Mouse (Mus musculus): ENCODE results near the gene Fap. TPM values are rescaled to one million over a fixed set of nuclear protein-coding genes. Genes with fewer than 3 reads are reported as not detected.

Fap gene
- total RNA-seq, 2 experiments from 2014 or later, result 4.8 to 16.3 TPM

GRCm38 (mm10) chr2:62548104-62548503 lies 25.8 kb downstream of the Fap start:
- no peak for ATAC-seq (replicated peaks; ENCODE audit: low FRiP score, poor library complexity, severe bottlenecking)

GRCm38 (mm10) chr2:62535483-62535882 lies 38.4 kb downstream of the Fap start:
- ATAC-seq (replicated peaks; ENCODE audit: low FRiP score, poor library complexity, severe bottlenecking), result no peak

GRCm38 (mm10) chr2:62531065-62531464 lies 42.8 kb downstream of the Fap start:
- ATAC-seq (replicated peaks; ENCODE audit: low FRiP score, poor library complexity, severe bottlenecking), result no peak

- no peak for ATAC-seq (replicated peaks; ENCODE audit: low FRiP score, poor library complexity, severe bottlenecking)
Measured at GRCm38 (mm10) chr2:62526399-62526798, 47.5 kb downstream of the Fap start.

- no peak for ATAC-seq (replicated peaks; ENCODE audit: low FRiP score, poor library complexity, severe bottlenecking)
Measured at GRCm38 (mm10) chr2:62517790-62518189, 56.1 kb downstream of the Fap start.

GRCm38 (mm10) chr2:62514477-62514876 lies 59.4 kb downstream of the Fap start:
- ATAC-seq (replicated peaks; ENCODE audit: low FRiP score, poor library complexity, severe bottlenecking), result no peak

- no peak for ATAC-seq (replicated peaks; ENCODE audit: low FRiP score, poor library complexity, severe bottlenecking)
Measured at GRCm38 (mm10) chr2:62513477-62513876, 60.4 kb downstream of the Fap start.

- ATAC-seq (replicated peaks; ENCODE audit: low FRiP score, poor library complexity, severe bottlenecking), result no peak
Measured at GRCm38 (mm10) chr2:62507130-62507529, 66.7 kb downstream of the Fap start.

- no peak for ATAC-seq (replicated peaks; ENCODE audit: low FRiP score, poor library complexity, severe bottlenecking)
Measured at GRCm38 (mm10) chr2:62506441-62506840, 67.4 kb downstream of the Fap start.

- ATAC-seq (replicated peaks; ENCODE audit: low FRiP score, poor library complexity, severe bottlenecking), result no peak
Measured at GRCm38 (mm10) chr2:62504269-62504796, 69.5 kb downstream of the Fap start.

GRCm38 (mm10) chr2:62503326-62503725 lies 70.5 kb downstream of the Fap start:
- ATAC-seq (replicated peaks; ENCODE audit: low FRiP score, poor library complexity, severe bottlenecking), result no peak

- no peak for ATAC-seq (replicated peaks; ENCODE audit: low FRiP score, poor library complexity, severe bottlenecking)
Measured at GRCm38 (mm10) chr2:62502516-62502915, 71.4 kb downstream of the Fap start.

GRCm38 (mm10) chr2:62498821-62499220 lies 75.1 kb downstream of the Fap start:
- ATAC-seq (replicated peaks; ENCODE audit: low FRiP score, poor library complexity, severe bottlenecking), result no peak

GRCm38 (mm10) chr2:62498086-62498485 lies 75.8 kb downstream of the Fap start:
- ATAC-seq (replicated peaks; ENCODE audit: low FRiP score, poor library complexity, severe bottlenecking), result no peak

GRCm38 (mm10) chr2:62497333-62498002 lies 76.4 kb downstream of the Fap start:
- no peak for ATAC-seq (replicated peaks; ENCODE audit: low FRiP score, poor library complexity, severe bottlenecking)

- no peak for ATAC-seq (replicated peaks; ENCODE audit: low FRiP score, poor library complexity, severe bottlenecking)
Measured at GRCm38 (mm10) chr2:62495407-62495806, 78.5 kb downstream of the Fap start.

- ATAC-seq (replicated peaks; ENCODE audit: low FRiP score, poor library complexity, severe bottlenecking), result no peak
Measured at GRCm38 (mm10) chr2:62489832-62490231, 84.0 kb downstream of the Fap start.

GRCm38 (mm10) chr2:62484906-62485305 lies 89.0 kb downstream of the Fap start:
- no peak for ATAC-seq (replicated peaks; ENCODE audit: low FRiP score, poor library complexity, severe bottlenecking)

GRCm38 (mm10) chr2:62483550-62483949 lies 90.3 kb downstream of the Fap start, which contains the start of gene Gcg:
Gene Gcg (minus strand): TSS chr2:62483650.
- no peak for ATAC-seq (replicated peaks; ENCODE audit: low FRiP score, poor library complexity, severe bottlenecking)

- no peak for ATAC-seq (replicated peaks; ENCODE audit: low FRiP score, poor library complexity, severe bottlenecking)
Measured at GRCm38 (mm10) chr2:62480285-62481198, 93.3 kb downstream of the Fap start.

GRCm38 (mm10) chr2:62469551-62469950 lies 104.3 kb downstream of the Fap start:
- no peak for ATAC-seq (replicated peaks; ENCODE audit: low FRiP score, poor library complexity, severe bottlenecking)
